Mouse (Mus musculus) CH12.LX (cell line): ENCODE data around the gene Slc12a5. TPM values are rescaled to one million over a fixed set of nuclear protein-coding genes. Genes with fewer than 3 reads are reported as not detected.

Experiments used
- DNase-seq: peaks from one replicate; pipeline ENCODE4 v3.0.0-alpha.2; 2013; ENCODE audit errors: extremely low read depth
- H3K27ac ChIP-seq: 2 replicates; pipeline ENCODE4 v1.5.1; 2012; ENCODE audit warnings: low read depth, mild to moderate bottlenecking, control low read depth, moderate library complexity; ENCODE audit not compliant: insufficient read depth
- H3K27me3 ChIP-seq: replicated peaks from 2 replicates; pipeline ENCODE3; 2012; ENCODE audit warnings: inconsistent platforms
- H3K36me3 ChIP-seq, 2 experiments: replicated peaks in 1 of 2; 2 replicates each; pipeline versions ENCODE3 to v1.6.1; 2012; ENCODE audit warnings: inconsistent platforms in 1 of 2, low read length in 1 of 2, mild to moderate bottlenecking in 1 of 2, mixed read lengths in 1 of 2, moderate library complexity in 1 of 2; ENCODE audit not compliant: control insufficient read depth in 1 of 2, insufficient read depth in 1 of 2
- H3K4me1 ChIP-seq, 2 experiments: 2 replicates each; pipeline ENCODE4 v1.6.1; 2012; ENCODE audit warnings: inconsistent platforms in 1 of 2, moderate library complexity in 1 of 2; ENCODE audit not compliant: insufficient read depth in 2 of 2, control insufficient read depth in 1 of 2
- H3K4me2 ChIP-seq: 2 replicates; pipeline ENCODE4 v1.6.1; 2012; ENCODE audit warnings: low read depth, mild to moderate bottlenecking, control low read depth; ENCODE audit not compliant: poor library complexity, insufficient read depth, severe bottlenecking
- H3K4me3 ChIP-seq, 3 experiments: fragments of 150-350 bp in 1 of 3; sonication (generic) in 1 of 3; replicated peaks in 1 of 3; 2 replicates each; pipeline versions ENCODE3 to v1.5.1; 2011 to 2012; ENCODE audit warnings: low read depth in 2 of 3, low read length in 2 of 3, mild to moderate bottlenecking in 2 of 3, moderate library complexity in 2 of 3, control low read depth in 1 of 3, improper control_type of control experiment in 1 of 3, inconsistent platforms in 1 of 3, mixed read lengths in 1 of 3; ENCODE audit not compliant: poor library complexity in 1 of 3
- H3K79me2 ChIP-seq: replicated peaks from 2 replicates; pipeline ENCODE4 v1.6.1; 2012; ENCODE audit warnings: mild to moderate bottlenecking, moderate library complexity; ENCODE audit not compliant: control insufficient read depth, poor library complexity, insufficient read depth, severe bottlenecking; ENCODE audit errors: extremely low read depth
- H3K9ac ChIP-seq: 2 replicates; pipeline ENCODE4 v1.6.1; 2012; ENCODE audit warnings: low read depth, mild to moderate bottlenecking, control low read depth, moderate library complexity; ENCODE audit not compliant: insufficient read depth
- H3K9me3 ChIP-seq: replicated peaks from 2 replicates; pipeline ENCODE3; 2012; ENCODE audit warnings: low read length, inconsistent platforms, mixed read lengths
- BHLHE40 ChIP-seq: IDR thresholded peaks from 2 replicates; pipeline ENCODE4 v1.6.1; 2011; ENCODE audit warnings: mild to moderate bottlenecking, low read depth, low read length, improper control_type of control experiment
- CHD1 ChIP-seq: IDR thresholded peaks from 2 replicates; pipeline ENCODE4 v1.6.1; 2012; ENCODE audit warnings: low read depth, low read length, improper control_type of control experiment, inconsistent platforms
- E2F4 ChIP-seq: IDR thresholded peaks from 2 replicates; pipeline ENCODE4 v1.6.1; 2011; ENCODE audit warnings: low read depth, low read length, improper control_type of control experiment; ENCODE audit not compliant: insufficient replicate concordance
- EP300 ChIP-seq: IDR thresholded peaks from 2 replicates; pipeline ENCODE4 v1.6.1; 2011; ENCODE audit warnings: low read length, improper control_type of control experiment
- ETS1 ChIP-seq: conservative IDR thresholded peaks from 2 replicates; pipeline ENCODE4 v1.6.1; 2012; ENCODE audit warnings: low read depth, mild to moderate bottlenecking, inconsistent platforms, low read length, improper control_type of control experiment, moderate library complexity
- HCFC1 ChIP-seq: IDR thresholded peaks from 2 replicates; pipeline ENCODE4 v1.6.1; 2012; ENCODE audit warnings: low read depth, mild to moderate bottlenecking, inconsistent platforms, low read length, improper control_type of control experiment
- IRF4 ChIP-seq: IDR thresholded peaks from 2 replicates; pipeline ENCODE4 v1.6.1; 2014; ENCODE audit warnings: low read depth, mild to moderate bottlenecking, inconsistent platforms, low read length, improper control_type of control experiment
- JUN ChIP-seq: IDR thresholded peaks from 2 replicates; pipeline ENCODE4 v1.6.1; 2011; ENCODE audit warnings: low read depth, mild to moderate bottlenecking, low read length, improper control_type of control experiment, moderate library complexity; ENCODE audit not compliant: insufficient read depth
- JUND ChIP-seq: conservative IDR thresholded peaks from 2 replicates; pipeline ENCODE4 v1.6.1; 2011; ENCODE audit warnings: low read depth, low read length, improper control_type of control experiment
- KAT2A ChIP-seq: IDR thresholded peaks from 2 replicates; pipeline ENCODE4 v1.6.1; 2012; ENCODE audit warnings: low read length, improper control_type of control experiment, inconsistent platforms; ENCODE audit not compliant: insufficient replicate concordance
- MAFK ChIP-seq: IDR thresholded peaks from 2 replicates; pipeline ENCODE4 v1.6.1; 2011; ENCODE audit warnings: low read length, improper control_type of control experiment; ENCODE audit not compliant: insufficient replicate concordance
- MAX ChIP-seq: IDR thresholded peaks from 2 replicates; pipeline ENCODE4 v1.6.1; 2011; ENCODE audit warnings: low read length, improper control_type of control experiment
- MXI1 ChIP-seq: IDR thresholded peaks from 2 replicates; pipeline ENCODE4 v1.6.1; 2011; ENCODE audit warnings: mild to moderate bottlenecking, low read depth, low read length, improper control_type of control experiment
- MYC ChIP-seq: IDR thresholded peaks from 2 replicates; pipeline ENCODE4 v1.6.1; 2011; ENCODE audit warnings: low read depth, mild to moderate bottlenecking, improper control_type of control experiment, low read length
- NELFE ChIP-seq: IDR thresholded peaks from 2 replicates; pipeline ENCODE4 v1.6.1; 2011; ENCODE audit warnings: low read depth, low read length, improper control_type of control experiment
- NRF1 ChIP-seq: IDR thresholded peaks from 2 replicates; pipeline ENCODE4 v1.6.1; 2014; ENCODE audit warnings: low read depth, mild to moderate bottlenecking, inconsistent platforms, low read length, improper control_type of control experiment, moderate library complexity
- PAX5 ChIP-seq: IDR thresholded peaks from 2 replicates; pipeline ENCODE4 v1.6.1; 2012; ENCODE audit warnings: low read length, inconsistent platforms, mixed read lengths
- POLR2A ChIP-seq: IDR thresholded peaks from 2 replicates; pipeline ENCODE4 v1.6.1; 2011; ENCODE audit warnings: low read depth, mild to moderate bottlenecking, improper control_type of control experiment, low read length
- RAD21 ChIP-seq: IDR thresholded peaks from 2 replicates; pipeline ENCODE4 v1.6.1; 2011; ENCODE audit warnings: low read depth, mild to moderate bottlenecking, low read length, improper control_type of control experiment, moderate library complexity
- SIN3A ChIP-seq: IDR thresholded peaks from 2 replicates; pipeline ENCODE4 v1.6.1; 2012; ENCODE audit warnings: low read length, improper control_type of control experiment, inconsistent platforms
- TBP ChIP-seq: conservative IDR thresholded peaks from 2 replicates; pipeline ENCODE4 v1.6.1; 2011; ENCODE audit warnings: low read depth, low read length, improper control_type of control experiment
- TCF12 ChIP-seq: IDR thresholded peaks from 2 replicates; pipeline ENCODE4 v1.6.1; 2014; ENCODE audit warnings: low read depth, mild to moderate bottlenecking, inconsistent platforms, low read length, improper control_type of control experiment
- UBTF ChIP-seq: IDR thresholded peaks from 2 replicates; pipeline ENCODE4 v1.6.1; 2012; ENCODE audit warnings: low read depth, mild to moderate bottlenecking, inconsistent platforms, low read length, improper control_type of control experiment, moderate library complexity
- USF2 ChIP-seq: conservative IDR thresholded peaks from 2 replicates; pipeline ENCODE4 v1.6.1; 2011; ENCODE audit warnings: low read depth, low read length, improper control_type of control experiment
- ZKSCAN1 ChIP-seq: IDR thresholded peaks from 2 replicates; pipeline ENCODE4 v1.6.1; 2012; ENCODE audit warnings: low read depth, inconsistent platforms, low read length, improper control_type of control experiment, borderline replicate concordance
- ZMIZ1 ChIP-seq: IDR thresholded peaks from 2 replicates; pipeline ENCODE4 v1.6.1; 2012; ENCODE audit warnings: low read depth, mild to moderate bottlenecking, inconsistent platforms, low read length, improper control_type of control experiment
- ZNF384 ChIP-seq: IDR thresholded peaks from 2 replicates; pipeline ENCODE4 v1.6.1; 2012; ENCODE audit warnings: low read depth, low read length, improper control_type of control experiment, inconsistent platforms
- dilution Hi-C: fragments of 300-500 bp; cut with MboI; formaldehyde crosslinking; loops from 2 replicates; pipeline ENCODE4 v1.14.3; 2020; ENCODE audit warnings: low sequenced_read_pairs; ENCODE audit not compliant: extremely low pct_unique_long_range_greater_than_20kb, extremely low pct_ligation_motif_present
- in situ Hi-C: fragments of 300-500 bp; cut with MboI; formaldehyde crosslinking; loops from 3 replicates; pipeline ENCODE4 v1.14.3; 2019; ENCODE audit warnings: low sequenced_read_pairs, low pct_ligation_motif_present, low pct_unique_long_range_greater_than_20kb, mixed read lengths
- polyA plus RNA-seq: library from polyadenylated mRNA; unstranded; fragments of >175 nt; gene quantifications from 2 replicates; pipeline ENCODE4 v1.2.1, GENCODE M21; 2012; ENCODE audit warnings: low read depth; ENCODE audit not compliant: insufficient read length
- total RNA-seq, 2 experiments: library from RNA; depleted of rRNA; stranded (reverse); fragments of 300-350 nt in 1 of 2; fragments of >200 nt in 1 of 2; gene quantifications; 2 replicates each; pipeline ENCODE4 v1.2.3; 2012 to 2014

The Slc12a5 gene
- total and polyA plus RNA-seq, 3 experiments, result 0.05 to 0.83 (median 0.30) TPM

GRCm38 (mm10) chr2:164916820-164917219 lies 43.8 kb upstream of the Slc12a5 start:
- Histone ChIP-seq H3K27ac (no peak overlapping the region), H3K9ac (no peak overlapping the region), H3K9me3 (no peaks in the 10 kb centered on the region), H3K4me1 (peaks cover 9 to 30% of the 10 kb centered on the region in 2 experiments), H3K79me2 (no peaks in the 10 kb centered on the region), H3K36me3 (peaks cover 5 to 24% of the 10 kb centered on the region in 2 experiments), H3K27me3 (no peaks in the 10 kb centered on the region), H3K4me2 (no peak overlapping the region), H3K4me3 (no peak overlapping the region)
- dilution Hi-C loops (no loop called here), in situ Hi-C loops (no loop called here)
- no peak for TF ChIP-seq TCF12
- no peak for TF ChIP-seq RAD21
- no peak for TF ChIP-seq POLR2A
- no peak for TF ChIP-seq JUND
- TF ChIP-seq ZKSCAN1, result no peak
- TF ChIP-seq SIN3A, result no peak
- no peak for TF ChIP-seq IRF4
- no peak for TF ChIP-seq ZMIZ1
- TF ChIP-seq MXI1, result no peak
- TF ChIP-seq MAFK, result no peak
- no peak for TF ChIP-seq USF2
- TF ChIP-seq E2F4, result no peak
- no peak for TF ChIP-seq NELFE
- no peak for TF ChIP-seq CHD1
- TF ChIP-seq UBTF, result no peak
- TF ChIP-seq JUN, result no peak
- TF ChIP-seq EP300, result no peak
- no peak for TF ChIP-seq BHLHE40
- DNase-seq, result no peak

DNA sequence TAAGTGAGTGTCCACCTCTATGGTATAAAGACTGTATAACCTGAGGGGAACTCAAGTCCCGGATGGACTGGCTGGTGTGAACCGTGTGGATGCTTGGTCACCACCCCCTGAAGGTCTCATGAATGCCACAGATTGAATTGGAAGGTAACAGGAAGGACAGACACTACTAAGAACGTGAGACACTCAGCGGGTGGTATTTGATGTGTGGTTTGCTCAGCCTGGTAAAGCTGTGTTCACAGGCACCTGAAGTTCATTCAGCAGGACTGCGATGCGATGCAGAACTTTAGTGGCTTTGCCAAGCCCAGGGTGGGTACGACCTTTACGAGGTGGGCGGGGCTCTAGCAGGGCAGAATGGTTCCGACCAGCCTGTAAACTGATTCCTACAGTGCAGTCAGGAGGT lies 43.2 kb upstream of the Slc12a5 start:
- in situ Hi-C loops, result no loop called here
- Histone ChIP-seq H3K9me3 (no peaks in the 10 kb centered on the region), H3K4me1 (peaks cover 9 to 30% of the 10 kb centered on the region in 2 experiments), H3K9ac (no peak overlapping the region), H3K4me2 (no peak overlapping the region), H3K4me3 (no peak overlapping the region), H3K27me3 (no peaks in the 10 kb centered on the region), H3K79me2 (no peaks in the 10 kb centered on the region), H3K27ac (no peak overlapping the region), H3K36me3 (peaks cover 5 to 24% of the 10 kb centered on the region in 2 experiments)
- TF ChIP-seq TCF12 (no peak), RAD21 (no peak), NRF1 (no peak), ETS1 (no peak), ZNF384 (no peak), MAFK (no peak), SIN3A (no peak), MYC (no peak), ZKSCAN1 (no peak), HCFC1 (no peak), TBP (no peak), UBTF (no peak), ZMIZ1 (no peak), MAX (no peak), JUN (no peak), PAX5 (no peak), NELFE (no peak), KAT2A (no peak), EP300 (no peak), IRF4 (no peak)
- DNase-seq, result no peak
- dilution Hi-C loops, result no loop called here
